Mouse (Mus musculus): ENCODE data around the gene Rnf17.

GRCm38 (mm10) chr14:56366712-56367111 is 35.7 kb upstream of the Rnf17 start:
- TF ChIP-seq CTCF (IDR thresholded peaks at IDR 0.05; ENCODE audit: insufficient read depth, low read length): no peak
- no peak for TF ChIP-seq POLR2A (IDR thresholded peaks at IDR 0.05; ENCODE audit: borderline replicate concordance, extremely low read depth, low read depth, low read length)
